Mouse (Mus musculus): ENCODE measurements around the gene Cltc. TPM values are rescaled to one million over a fixed set of nuclear protein-coding genes. Genes with fewer than 3 reads are reported as not detected.

Gene Cltc
- polyA plus RNA-seq, 1 experiment from 2014 or later, result 159 TPM

DNA sequence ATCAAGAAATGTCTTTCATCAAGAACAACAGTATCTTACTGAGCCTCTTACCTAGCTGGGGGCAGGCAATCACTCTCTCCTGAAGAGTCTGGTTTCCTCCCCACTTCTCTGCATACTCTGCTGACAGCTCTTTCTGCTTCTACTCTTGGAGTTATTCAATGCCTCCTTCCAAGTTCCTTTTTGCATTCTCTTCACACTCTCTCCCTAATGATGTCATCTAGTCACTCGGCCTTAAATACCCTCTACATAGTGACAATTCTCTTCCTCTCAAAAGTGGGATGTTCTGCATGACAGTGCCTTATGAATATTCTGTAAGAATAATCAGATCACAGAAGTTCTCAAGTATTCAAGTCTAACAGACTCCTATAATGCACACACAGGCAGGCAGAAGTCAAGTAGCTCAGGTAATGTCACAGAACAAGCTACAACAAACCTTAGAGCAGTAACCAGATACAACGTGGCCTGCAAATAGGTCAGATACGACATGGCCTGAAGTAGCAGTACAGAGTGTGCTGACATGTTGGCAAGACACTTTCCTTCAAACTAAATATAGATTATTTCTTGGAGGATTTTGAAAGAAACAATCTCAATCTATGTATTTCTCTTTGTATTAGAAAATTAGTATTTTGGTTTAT lies 86.2 kb downstream of the Cltc start:
- no peak for ATAC-seq (ENCODE audit: low FRiP score)
- WGBS, result 66% methylated on average over 3 of the region's 3 CpGs
- Histone ChIP-seq H3K36me3 (replicated peaks) (no peaks in the 10 kb centered on the region), H3K9ac (no peak overlapping the region), H3K4me1 (peaks cover 5% of the 10 kb centered on the region; the same call in 1 of the 2 replicates), H3K4me2 (no peak overlapping the region), H3K4me3 (replicated peaks) (no peak overlapping the region), H3K27me3 (no peaks in the 10 kb centered on the region), H3K9me3 (no peaks in the 10 kb centered on the region), H3K27ac (no peak overlapping the region)

DNA sequence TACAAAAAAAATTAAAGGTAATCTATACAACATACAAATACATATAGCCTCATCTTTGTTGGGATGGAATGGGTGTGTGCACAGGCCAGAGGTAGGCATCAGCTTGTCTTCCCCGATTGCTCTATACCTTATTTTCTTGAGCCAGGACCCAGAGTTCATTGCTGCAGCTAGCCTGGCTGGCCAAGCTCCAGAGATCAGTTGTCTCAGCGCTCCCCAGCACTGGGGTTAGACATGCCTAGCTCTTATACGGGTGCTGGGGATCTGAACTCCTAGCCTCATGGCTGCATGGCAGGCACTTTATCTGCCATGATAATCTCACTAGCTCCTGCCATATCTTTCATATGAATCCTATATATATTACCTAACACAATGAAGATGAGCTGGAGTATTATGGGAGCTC lies 89.2 kb downstream of the Cltc start:
- no peak overlapping the region for H3K27ac ChIP-seq

DNA sequence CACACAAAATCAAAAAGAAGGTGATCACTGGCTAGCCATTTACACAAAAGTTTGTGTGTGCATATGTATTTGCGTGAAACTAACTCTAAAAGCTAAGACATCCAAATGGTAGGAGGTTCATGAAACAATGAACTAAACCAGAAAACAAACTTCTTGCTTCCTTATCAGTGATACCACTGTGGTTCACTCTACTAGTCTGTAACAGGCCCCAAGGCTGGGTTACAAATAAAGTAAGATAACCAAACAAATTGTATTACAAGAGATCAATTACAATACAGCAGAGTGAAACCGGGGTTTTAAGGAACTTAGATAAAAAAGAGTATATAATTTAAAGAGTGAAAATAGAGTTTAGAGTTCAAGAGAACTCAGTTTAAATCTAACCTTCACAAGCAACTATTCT lies 89.8 kb downstream of the Cltc start:
- Histone ChIP-seq H3K4me2 (no peak overlapping the region), H3K27ac (no peak overlapping the region), H3K9me3 (no peaks in the 10 kb centered on the region), H3K9ac (no peak overlapping the region), H3K27me3 (no peaks in the 10 kb centered on the region), H3K4me3 (replicated peaks) (no peak overlapping the region), H3K36me3 (replicated peaks) (peaks cover 20% of the 10 kb centered on the region), H3K4me1 (peaks cover 5% of the 10 kb centered on the region; the same call in 1 of the 2 replicates)
- WGBS, result 92% methylated on average over 2 of the region's 2 CpGs
- ATAC-seq (ENCODE audit: low FRiP score), result no peak

More for the DNA sequence above, 89.2 kb downstream of the Cltc start:
- peaks cover 5% of the 10 kb centered on the region; the same call in 1 of the 2 replicates for H3K4me1 ChIP-seq
- no peak for ATAC-seq (ENCODE audit: low FRiP score)
- H3K9me3 ChIP-seq, result no peaks in the 10 kb centered on the region
- H3K4me2 ChIP-seq, result no peak overlapping the region
- no peak overlapping the region for H3K9ac ChIP-seq
- no peaks in the 10 kb centered on the region for H3K27me3 ChIP-seq
- peaks cover 16% of the 10 kb centered on the region for H3K36me3 ChIP-seq (replicated peaks)
- H3K4me3 ChIP-seq (replicated peaks), result no peak overlapping the region
- 91% methylated on average over 3 of the region's 3 CpGs for WGBS

DNA sequence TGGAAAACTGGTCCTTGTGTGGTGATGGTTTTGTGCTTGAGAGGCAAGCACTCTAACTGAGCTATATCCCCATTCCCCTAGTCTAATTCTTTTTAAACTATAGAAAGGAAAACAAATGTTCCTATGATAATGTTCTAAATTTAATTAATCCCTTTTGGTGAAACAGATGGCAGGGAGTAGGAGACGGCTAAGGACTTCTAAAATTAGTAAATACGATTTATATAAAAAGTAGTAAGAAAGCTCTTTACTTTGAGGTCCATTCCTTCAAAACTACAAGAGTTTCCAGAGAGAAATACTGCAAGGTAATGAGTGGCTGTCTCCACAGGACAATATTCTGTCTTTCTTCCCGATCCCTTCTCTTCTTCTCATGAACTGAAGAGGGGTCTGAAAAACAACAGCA lies 93.0 kb downstream of the Cltc start:
- ATAC-seq (ENCODE audit: low FRiP score), result no peak
- no peaks in the 10 kb centered on the region for H3K9me3 ChIP-seq
- H3K4me3 ChIP-seq (replicated peaks), result no peak overlapping the region
- no peak overlapping the region for H3K9ac ChIP-seq
- 89% methylated on average over 3 of the region's 3 CpGs for WGBS
- no peak overlapping the region for H3K4me2 ChIP-seq
- H3K36me3 ChIP-seq (replicated peaks), result peaks cover 39% of the 10 kb centered on the region
- H3K4me1 ChIP-seq, result no peaks in the 10 kb centered on the region
- H3K27ac ChIP-seq, result no peak overlapping the region
- no peaks in the 10 kb centered on the region for H3K27me3 ChIP-seq

DNA sequence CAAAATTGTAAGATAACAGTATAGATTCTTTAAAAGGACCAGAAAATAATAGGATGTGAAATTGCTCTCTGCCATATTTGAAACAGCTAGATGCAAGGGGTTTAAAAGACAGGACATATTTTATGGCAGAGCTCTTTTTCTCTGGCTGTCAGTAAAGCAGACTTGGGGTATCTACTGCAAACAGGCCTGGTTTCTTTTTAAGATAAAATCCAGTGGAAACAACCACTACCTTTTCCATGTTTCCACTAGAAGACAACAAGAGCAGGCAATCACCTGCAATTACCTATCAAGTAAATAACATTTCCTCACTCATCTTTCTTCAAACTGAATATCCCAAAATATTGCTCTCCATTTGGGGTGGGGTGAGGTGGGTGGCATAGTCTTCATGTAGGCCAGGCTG lies 93.4 kb downstream of the Cltc start:
- no peak overlapping the region for H3K27ac ChIP-seq
- H3K9ac ChIP-seq, result no peak overlapping the region
- peaks cover 39% of the 10 kb centered on the region for H3K36me3 ChIP-seq (replicated peaks)
- no peak overlapping the region for H3K4me2 ChIP-seq
- no peaks in the 10 kb centered on the region for H3K4me1 ChIP-seq
- H3K27me3 ChIP-seq, result no peaks in the 10 kb centered on the region
- ATAC-seq (ENCODE audit: low FRiP score), result no peak
- no peaks in the 10 kb centered on the region for H3K9me3 ChIP-seq
- H3K4me3 ChIP-seq (replicated peaks), result no peak overlapping the region

DNA sequence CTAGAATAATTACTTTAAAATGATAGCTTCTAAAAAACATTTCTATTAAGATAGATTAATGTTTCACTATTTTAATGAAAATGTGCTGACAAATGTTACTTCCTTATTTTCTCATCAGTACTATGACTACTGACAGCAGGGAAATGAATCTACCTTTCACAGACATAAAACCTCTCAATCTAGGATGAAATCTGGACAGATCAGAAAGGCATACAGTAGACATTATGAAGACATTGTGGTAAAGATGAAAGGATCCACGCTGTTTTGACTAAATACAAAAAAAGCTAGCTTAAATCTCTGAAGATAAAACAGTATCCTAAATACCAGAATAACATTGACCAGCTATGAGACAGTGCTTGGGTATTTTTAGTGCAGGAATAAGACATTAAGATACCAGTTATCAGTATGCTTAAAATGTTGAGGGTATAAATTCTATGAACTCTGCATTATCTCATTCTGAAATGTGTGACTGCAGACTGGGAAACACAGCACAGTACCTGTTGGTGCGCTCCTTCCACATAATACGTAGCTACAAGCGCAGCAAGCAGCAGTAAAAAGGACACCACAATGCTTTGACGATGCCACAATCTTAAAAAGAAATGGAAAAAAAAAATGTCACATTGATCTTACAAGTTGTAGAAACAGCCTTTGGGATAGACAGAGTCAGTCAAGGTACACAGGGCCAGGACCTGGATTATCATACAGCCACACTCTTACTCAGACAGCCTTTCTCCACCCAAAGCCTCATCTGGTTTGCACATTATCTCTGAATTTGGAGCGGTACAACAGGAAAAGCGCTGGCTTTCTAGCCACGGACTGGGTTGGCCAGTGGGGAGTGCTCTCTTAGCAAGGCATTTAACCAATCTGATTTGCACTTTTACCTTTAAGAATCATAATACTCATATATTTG lies 94.1 kb downstream of the Cltc start:
- ATAC-seq (ENCODE audit: low FRiP score), result no peak
- Histone ChIP-seq H3K9me3 (no peaks in the 10 kb centered on the region), H3K36me3 (replicated peaks) (peaks cover 39% of the 10 kb centered on the region), H3K4me1 (no peaks in the 10 kb centered on the region), H3K27ac (no peak overlapping the region), H3K4me3 (replicated peaks) (no peak overlapping the region), H3K4me2 (no peak overlapping the region), H3K9ac (no peak overlapping the region), H3K27me3 (no peaks in the 10 kb centered on the region)
- WGBS, result 91% methylated on average over 8 of the region's 8 CpGs

DNA sequence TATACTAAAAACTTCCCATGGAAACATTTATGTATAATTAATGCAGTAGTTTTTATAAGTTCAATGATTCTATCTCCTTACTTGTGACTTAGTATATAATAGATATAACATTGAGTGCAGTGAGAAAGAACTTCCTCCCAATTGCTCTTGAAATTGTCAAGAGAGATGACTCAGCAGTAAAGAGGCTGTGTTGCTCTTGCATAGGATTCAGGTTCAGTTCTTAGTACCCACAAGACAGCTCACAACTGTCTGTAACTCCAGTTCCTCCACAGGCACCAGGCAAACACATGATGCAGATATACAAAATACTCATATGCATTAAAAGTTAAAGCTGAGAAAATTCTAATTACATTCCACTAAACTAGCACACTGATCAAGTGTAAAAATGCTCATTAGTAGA lies 99.5 kb downstream of the Cltc start:
- no peak overlapping the region for H3K4me3 ChIP-seq (replicated peaks)
- no peak overlapping the region for H3K4me2 ChIP-seq
- no peak overlapping the region for H3K27ac ChIP-seq
- no peak overlapping the region for H3K9ac ChIP-seq
- H3K9me3 ChIP-seq, result no peaks in the 10 kb centered on the region
- ATAC-seq (ENCODE audit: low FRiP score), result no peak
- no peaks in the 10 kb centered on the region for H3K4me1 ChIP-seq
- H3K36me3 ChIP-seq (replicated peaks), result peaks cover 20% of the 10 kb centered on the region
- no peaks in the 10 kb centered on the region for H3K27me3 ChIP-seq

DNA sequence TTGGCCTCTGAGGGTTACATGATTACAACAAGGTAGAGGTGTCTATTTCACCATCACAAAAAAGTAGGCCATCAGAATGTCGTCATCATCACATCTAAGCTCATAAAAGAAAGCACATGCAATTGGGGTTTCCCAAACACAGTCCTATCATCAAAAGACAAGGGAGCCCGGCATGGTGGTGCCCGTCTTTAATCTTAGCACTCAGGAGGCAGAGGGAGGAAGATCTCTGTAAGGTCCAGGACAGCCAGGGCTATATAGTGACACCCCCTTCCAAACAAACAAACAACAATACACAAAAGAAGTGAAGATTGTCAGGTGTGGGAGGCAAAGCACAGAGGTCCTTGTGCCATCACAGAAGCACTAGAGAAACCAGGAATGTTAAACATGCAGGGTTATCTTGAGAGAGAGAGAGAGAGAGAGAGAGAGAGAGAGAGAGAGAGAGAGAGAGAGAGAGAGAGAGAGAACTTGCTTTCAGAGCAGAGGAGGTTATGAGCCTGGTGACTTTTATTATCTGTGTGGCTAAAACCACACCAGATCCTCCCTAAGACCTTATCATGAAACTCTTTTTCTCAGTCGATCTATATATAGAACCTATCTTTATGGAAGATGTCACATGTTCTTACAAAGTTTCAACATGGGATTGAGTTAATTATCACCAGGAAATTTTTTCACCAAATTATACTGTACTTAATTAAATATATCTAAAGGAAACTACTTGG lies 100.4 kb downstream of the Cltc start:
- Histone ChIP-seq H3K9me3 (no peaks in the 10 kb centered on the region), H3K27me3 (no peaks in the 10 kb centered on the region), H3K4me1 (no peaks in the 10 kb centered on the region), H3K4me3 (replicated peaks) (no peak overlapping the region), H3K36me3 (replicated peaks) (peaks cover 14% of the 10 kb centered on the region), H3K4me2 (no peak overlapping the region), H3K9ac (no peak overlapping the region), H3K27ac (no peak overlapping the region)
- 89% methylated on average over 4 of the region's 4 CpGs for WGBS
- ATAC-seq (ENCODE audit: low FRiP score), result no peak

DNA sequence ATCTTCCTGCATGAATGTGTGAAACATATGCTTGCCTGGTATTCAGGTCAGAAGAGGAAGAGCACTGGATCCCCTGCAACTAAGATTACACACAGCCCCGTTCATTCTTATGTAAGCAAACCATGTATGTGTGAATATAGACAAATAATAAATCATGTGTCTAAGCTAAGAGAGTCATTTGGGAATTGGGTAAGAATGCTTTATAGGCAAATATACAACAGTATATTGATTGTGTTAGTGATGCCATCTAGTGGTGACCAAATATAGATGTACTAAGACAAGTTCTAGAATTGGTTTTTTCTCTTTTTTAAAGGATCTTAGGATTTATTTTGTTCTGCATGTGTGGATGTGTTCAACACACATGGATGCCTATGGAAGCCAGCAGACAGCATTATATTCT lies 101.7 kb downstream of the Cltc start:
- no peaks in the 10 kb centered on the region for H3K9me3 ChIP-seq
- H3K36me3 ChIP-seq (replicated peaks), result peaks cover 3% of the 10 kb centered on the region
- no peak overlapping the region for H3K4me2 ChIP-seq
- 82% methylated on average over 1 of the region's 1 CpGs for WGBS
- no peak overlapping the region for H3K4me3 ChIP-seq (replicated peaks)
- H3K4me1 ChIP-seq, result no peaks in the 10 kb centered on the region
- no peak overlapping the region for H3K27ac ChIP-seq
- no peak overlapping the region for H3K9ac ChIP-seq
- no peaks in the 10 kb centered on the region for H3K27me3 ChIP-seq
- no peak for ATAC-seq (ENCODE audit: low FRiP score)

DNA sequence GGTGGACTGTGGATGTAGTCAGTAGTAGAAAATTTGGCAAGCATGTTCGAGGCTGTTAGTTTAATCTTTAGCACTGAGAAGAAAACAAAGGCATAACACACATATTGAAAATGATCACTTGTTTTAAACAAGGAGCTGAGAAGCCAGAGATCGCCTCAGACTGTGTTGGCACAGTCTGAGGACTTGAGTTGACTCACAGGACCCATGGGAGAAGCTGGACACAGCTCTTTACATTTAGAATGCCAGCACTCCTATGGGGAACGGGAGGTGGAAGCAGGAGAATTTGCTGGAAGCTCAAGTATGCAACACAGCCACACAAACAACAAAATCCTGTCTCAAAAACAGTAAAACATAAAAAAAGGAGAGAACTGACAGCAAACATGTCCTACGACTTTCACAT lies 103.3 kb downstream of the Cltc start:
- WGBS, result 92% methylated on average over 4 of the region's 4 CpGs
- H3K27me3 ChIP-seq, result no peaks in the 10 kb centered on the region
- no peak for ATAC-seq (ENCODE audit: low FRiP score)

DNA sequence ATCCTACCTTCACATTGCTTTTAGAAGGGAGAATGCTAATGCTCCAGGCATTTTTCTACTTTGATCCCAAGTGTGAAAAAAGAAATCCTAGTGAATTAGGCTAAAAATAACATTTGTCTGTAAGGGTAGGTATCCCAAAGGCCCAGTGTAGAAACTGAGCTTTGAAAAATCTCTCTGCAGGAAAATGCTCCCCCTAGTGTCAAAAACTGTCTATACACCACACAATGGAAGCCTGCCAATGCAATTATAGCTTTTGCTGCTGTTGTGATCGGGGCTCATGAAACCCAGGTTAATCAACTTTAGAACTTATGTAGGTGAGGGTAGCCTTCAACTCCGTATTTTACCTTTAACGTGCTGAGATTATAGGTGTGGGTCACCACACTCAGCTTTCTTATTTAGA lies 103.9 kb downstream of the Cltc start:
- WGBS, result 46% methylated on average over 3 of the region's 3 CpGs
- no peak overlapping the region for H3K4me3 ChIP-seq (replicated peaks)
- H3K4me1 ChIP-seq, result no peaks in the 10 kb centered on the region
- no peak for ATAC-seq (ENCODE audit: low FRiP score)
- H3K27me3 ChIP-seq, result no peaks in the 10 kb centered on the region
- H3K4me2 ChIP-seq, result no peak overlapping the region
- H3K27ac ChIP-seq, result no peak overlapping the region
- no peaks in the 10 kb centered on the region for H3K9me3 ChIP-seq
- H3K9ac ChIP-seq, result no peak overlapping the region
- no peaks in the 10 kb centered on the region for H3K36me3 ChIP-seq (replicated peaks)

More for the DNA sequence above, 103.3 kb downstream of the Cltc start:
- no peak overlapping the region for H3K4me3 ChIP-seq (replicated peaks)
- H3K9me3 ChIP-seq, result no peaks in the 10 kb centered on the region
- no peak overlapping the region for H3K4me2 ChIP-seq
- H3K9ac ChIP-seq, result no peak overlapping the region
- H3K36me3 ChIP-seq (replicated peaks), result no peaks in the 10 kb centered on the region
- no peaks in the 10 kb centered on the region for H3K4me1 ChIP-seq
- no peak overlapping the region for H3K27ac ChIP-seq

DNA sequence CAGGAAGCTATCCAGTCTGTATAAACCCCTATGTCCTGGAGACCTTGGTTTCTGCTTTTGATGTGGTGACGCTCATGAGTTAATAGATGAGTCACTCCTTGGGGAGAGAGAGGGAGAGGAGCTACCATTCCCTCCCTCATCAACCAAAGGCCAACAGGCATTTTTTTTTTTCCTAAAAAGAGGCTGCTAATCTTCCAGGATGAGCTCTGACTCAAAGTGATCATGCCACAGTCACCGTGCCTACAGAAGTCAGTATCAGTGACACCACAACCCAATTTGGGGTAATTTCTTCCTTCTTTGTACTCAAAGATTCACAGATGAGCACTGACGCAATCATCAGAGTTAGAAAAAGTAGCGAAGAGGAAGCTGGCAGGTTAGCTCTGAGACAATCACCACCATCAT lies 104.8 kb downstream of the Cltc start:
- H3K27ac ChIP-seq, result no peak overlapping the region
- H3K4me3 ChIP-seq (replicated peaks), result no peak overlapping the region
- 90% methylated on average over 4 of the region's 4 CpGs for WGBS
- peaks cover 6% of the 10 kb centered on the region; the same call in 1 of the 2 replicates for H3K4me1 ChIP-seq
- no peak for ATAC-seq (ENCODE audit: low FRiP score)
- no peaks in the 10 kb centered on the region for H3K9me3 ChIP-seq
- no peak overlapping the region for H3K4me2 ChIP-seq
- H3K27me3 ChIP-seq, result no peaks in the 10 kb centered on the region
- no peak overlapping the region for H3K9ac ChIP-seq
- no peaks in the 10 kb centered on the region for H3K36me3 ChIP-seq (replicated peaks)

Data from forebrain, embryonic 12.5 days (tissue).